Mouse (Mus musculus) forebrain, postnatal 0 days (tissue): ENCODE measurements at regions not wholly inside any gene's neighbourhood (a gene's known extent, or its start where the extent isn't known, plus 50 kb on each side); places are given as distances from the start of the nearest gene placed in this dataset.
A peak's percentile ranks its signal among the peaks of the same experiment; 100 is the strongest.

ENCODE experiments used
- ATAC-seq: fragments of 200-750 bp; cut with Nextera tagmentation; 2 replicates; pipeline ENCODE4 v1.8.0; 2017; ENCODE audit warnings: mild to moderate bottlenecking, moderate library complexity
- DNase-seq: peaks from one replicate; pipeline ENCODE4 v3.0.0-alpha.2; 2015
- H3K27ac ChIP-seq: fragments of 300-500 bp; sonication (generic); 2 replicates; pipeline ENCODE4 v1.5.1; 2014; ENCODE audit warnings: low read depth, mild to moderate bottlenecking, antibody characterized with exemption, low read length, moderate library complexity, mixed read lengths
- H3K27me3 ChIP-seq: fragments of 300-500 bp; sonication (generic); 2 replicates; pipeline ENCODE4 v1.6.1; 2014; ENCODE audit warnings: mild to moderate bottlenecking, low read length, mixed read lengths; ENCODE audit not compliant: insufficient read depth
- H3K36me3 ChIP-seq: fragments of 300-500 bp; sonication (generic); 2 replicates; pipeline ENCODE4 v1.6.1; 2014; ENCODE audit warnings: mild to moderate bottlenecking, moderate library complexity; ENCODE audit not compliant: insufficient read depth
- H3K4me1 ChIP-seq: fragments of 300-500 bp; sonication (generic); 2 replicates; pipeline ENCODE4 v1.6.1; 2014; ENCODE audit warnings: antibody characterized with exemption; ENCODE audit not compliant: insufficient read depth
- H3K4me2 ChIP-seq: fragments of 300-500 bp; sonication (generic); 2 replicates; pipeline ENCODE4 v1.6.1; 2014; ENCODE audit warnings: low read depth, mild to moderate bottlenecking, moderate library complexity
- H3K4me3 ChIP-seq: fragments of 300-500 bp; sonication (generic); 2 replicates; pipeline ENCODE4 v1.5.1; 2014; ENCODE audit warnings: low read depth, low read length, mixed read lengths
- H3K9ac ChIP-seq: fragments of 300-500 bp; sonication (generic); 2 replicates; pipeline ENCODE4 v1.6.1; 2014; ENCODE audit warnings: mild to moderate bottlenecking
- H3K9me3 ChIP-seq: fragments of 300-500 bp; sonication (generic); 2 replicates; pipeline ENCODE4 v1.6.1; 2016; ENCODE audit warnings: low read length
- CTCF ChIP-seq: sonication (generic); IDR thresholded peaks from 2 replicates; pipeline ENCODE4 v1.5.1; 2016; ENCODE audit warnings: antibody characterized with exemption, control low read depth, low read depth
- WGBS: fragments of 180-500 bp; shearing (Covaris S2); extraction: QIAGEN DNeasy Blood & Tissue Kit; methylation state at CpG from one replicate; pipeline ENCODE4 v1.1.7; 2014; 5-methylcytosine and 5-hydroxymethylcytosine counted together

GRCm38 (mm10) chr8:6340158-6340855, 1235.2 kb upstream of the Slc10a2 start:
- no peak for DNase-seq
- H3K4me2 ChIP-seq = no peak overlapping the region
- no peaks in the 10 kb centered on the region for H3K36me3 ChIP-seq
- no peaks in the 10 kb centered on the region for H3K9me3 ChIP-seq
- WGBS = 37% methylated on average over 3 of the region's 3 CpGs
- H3K4me3 ChIP-seq = no peak overlapping the region
- no peaks in the 10 kb centered on the region for H3K27me3 ChIP-seq
- TF ChIP-seq CTCF = no peak
- no peaks in the 10 kb centered on the region for H3K4me1 ChIP-seq
- H3K27ac ChIP-seq = no peak overlapping the region
- H3K9ac ChIP-seq = no peak overlapping the region
- no peak for ATAC-seq

- Histone ChIP-seq H3K4me3 (no peak overlapping the region), H3K9me3 (no peaks in the 10 kb centered on the region), H3K27me3 (no peaks in the 10 kb centered on the region), H3K27ac (no peak overlapping the region), H3K9ac (no peak overlapping the region), H3K36me3 (no peaks in the 10 kb centered on the region), H3K4me1 (no peaks in the 10 kb centered on the region), H3K4me2 (no peak overlapping the region)
- no peak for TF ChIP-seq CTCF
- ATAC-seq (no peak), DNase-seq (no peak)
- 78% methylated on average over 3 of the region's 3 CpGs for WGBS
Observed at GRCm38 (mm10) chr8:6334254-6334993, 1229.3 kb upstream of the Slc10a2 start.

- H3K4me2 ChIP-seq = no peak overlapping the region
- 21% methylated on average over 1 of the region's 1 CpGs for WGBS
- no peak for TF ChIP-seq CTCF
- no peak overlapping the region for H3K4me3 ChIP-seq
- no peaks in the 10 kb centered on the region for H3K27me3 ChIP-seq
- H3K9ac ChIP-seq = no peak overlapping the region
- no peaks in the 10 kb centered on the region for H3K9me3 ChIP-seq
- H3K27ac ChIP-seq = no peak overlapping the region
- ATAC-seq = no peak
- no peaks in the 10 kb centered on the region for H3K4me1 ChIP-seq
- H3K36me3 ChIP-seq = no peaks in the 10 kb centered on the region
- DNase-seq = peak; percentile 12
Observed at GRCm38 (mm10) chr8:6321346-6321745, 1216.2 kb upstream of the Slc10a2 start.

GRCm38 (mm10) chr8:6315162-6315845, 1210.2 kb upstream of the Slc10a2 start:
- no peak for TF ChIP-seq CTCF
- H3K4me1 ChIP-seq = no peaks in the 10 kb centered on the region
- WGBS = 65% methylated on average over 4 of the region's 4 CpGs
- no peaks in the 10 kb centered on the region for H3K36me3 ChIP-seq
- no peak overlapping the region for H3K27ac ChIP-seq
- ATAC-seq = peak; percentile 78
- H3K9me3 ChIP-seq = no peaks in the 10 kb centered on the region
- H3K27me3 ChIP-seq = no peaks in the 10 kb centered on the region
- H3K4me2 ChIP-seq = no peak overlapping the region
- peak; percentile 19 for DNase-seq
- H3K9ac ChIP-seq = no peak overlapping the region
- H3K4me3 ChIP-seq = no peak overlapping the region

GRCm38 (mm10) chr8:6288889-6289288, 1183.7 kb upstream of the Slc10a2 start:
- Histone ChIP-seq H3K27ac (no peak overlapping the region), H3K27me3 (no peaks in the 10 kb centered on the region), H3K9ac (no peak overlapping the region), H3K4me2 (no peak overlapping the region), H3K4me1 (no peaks in the 10 kb centered on the region), H3K36me3 (no peaks in the 10 kb centered on the region), H3K4me3 (no peak overlapping the region), H3K9me3 (no peaks in the 10 kb centered on the region)
- peak; percentile 46 for DNase-seq
- no peak for TF ChIP-seq CTCF
- 7% methylated on average over 3 of the region's 3 CpGs for WGBS
- ATAC-seq = 0 out of 2 replicates have a peak, but pooled peaks have one; percentile 8

- no peaks in the 10 kb centered on the region for H3K4me1 ChIP-seq
- DNase-seq = no peak
- no peak for TF ChIP-seq CTCF
- H3K27ac ChIP-seq = no peak overlapping the region
- H3K27me3 ChIP-seq = no peaks in the 10 kb centered on the region
- H3K36me3 ChIP-seq = no peaks in the 10 kb centered on the region
- H3K9me3 ChIP-seq = no peaks in the 10 kb centered on the region
- H3K9ac ChIP-seq = no peak overlapping the region
- 72% methylated on average over 1 of the region's 1 CpGs for WGBS
- no peak overlapping the region for H3K4me2 ChIP-seq
- ATAC-seq = no peak
- no peak overlapping the region for H3K4me3 ChIP-seq
Observed at GRCm38 (mm10) chr8:6279903-6280302, 1174.8 kb upstream of the Slc10a2 start.
